Mouse (Mus musculus) liver, embryonic 12.5 days (tissue): ENCODE data around the gene Hist4h4. TPM values are rescaled to one million over a fixed set of nuclear protein-coding genes. Genes with fewer than 3 reads are reported as not detected.
A peak's percentile ranks its signal among the peaks of the same experiment; 100 is the strongest.

Experiments used
- ATAC-seq: fragments of 200-750 bp; cut with Nextera tagmentation; 2 replicates; pipeline ENCODE4 v1.8.0; 2017; ENCODE audit warnings: moderate number of reproducible peaks, mild to moderate bottlenecking, moderate library complexity
- H3K27ac ChIP-seq: fragments of 300-500 bp; sonication (generic); 2 replicates; pipeline ENCODE4 v1.5.1; 2016; ENCODE audit warnings: mild to moderate bottlenecking
- H3K27me3 ChIP-seq: fragments of 300-500 bp; sonication (generic); replicated peaks from 2 replicates; pipeline ENCODE4 v1.6.1; 2016; ENCODE audit warnings: mild to moderate bottlenecking, moderate library complexity
- H3K36me3 ChIP-seq: fragments of 300-500 bp; sonication (generic); 2 replicates; pipeline ENCODE4 v1.6.1; 2016; ENCODE audit warnings: mild to moderate bottlenecking, moderate library complexity
- H3K4me1 ChIP-seq: fragments of 300-500 bp; sonication (generic); 2 replicates; pipeline ENCODE4 v1.6.1; 2016
- H3K4me2 ChIP-seq: fragments of 300-500 bp; sonication (generic); 2 replicates; pipeline ENCODE4 v1.6.1; 2016; ENCODE audit warnings: mild to moderate bottlenecking, moderate library complexity
- H3K4me3 ChIP-seq: fragments of 300-500 bp; sonication (generic); 2 replicates; pipeline ENCODE4 v1.5.1; 2016; ENCODE audit warnings: mild to moderate bottlenecking, moderate library complexity
- H3K9ac ChIP-seq: fragments of 300-500 bp; sonication (generic); 2 replicates; pipeline ENCODE4 v1.6.1; 2016; ENCODE audit warnings: mild to moderate bottlenecking, moderate library complexity
- H3K9me3 ChIP-seq: fragments of 300-500 bp; sonication (generic); replicated peaks from 2 replicates; pipeline ENCODE4 v1.6.1; 2016; ENCODE audit warnings: mild to moderate bottlenecking, moderate library complexity
- WGBS: fragments of 180-500 bp; shearing (Covaris S2); methylation state at CpG from one replicate; pipeline ENCODE4 v1.1.7; 2016; ENCODE audit not compliant: insufficient replicate concordance; 5-methylcytosine and 5-hydroxymethylcytosine counted together
- microRNA-seq: library from miRNA; unstranded; fragments of <30 nt; microRNA quantifications from one replicate; pipeline ENCODE4, GENCODE M21; 2017
- polyA plus RNA-seq: library from polyadenylated mRNA; unstranded; fragments of >200 nt; fragmentation: Nextera tagmentation; extraction: Ambion mirVana; gene quantifications from 2 replicates; pipeline ENCODE4 v1.2.1, GENCODE M21; 2016

Hist4h4 gene
- polyA plus RNA-seq, 1 experiment from 2014 or later: 1.0 TPM

DNA sequence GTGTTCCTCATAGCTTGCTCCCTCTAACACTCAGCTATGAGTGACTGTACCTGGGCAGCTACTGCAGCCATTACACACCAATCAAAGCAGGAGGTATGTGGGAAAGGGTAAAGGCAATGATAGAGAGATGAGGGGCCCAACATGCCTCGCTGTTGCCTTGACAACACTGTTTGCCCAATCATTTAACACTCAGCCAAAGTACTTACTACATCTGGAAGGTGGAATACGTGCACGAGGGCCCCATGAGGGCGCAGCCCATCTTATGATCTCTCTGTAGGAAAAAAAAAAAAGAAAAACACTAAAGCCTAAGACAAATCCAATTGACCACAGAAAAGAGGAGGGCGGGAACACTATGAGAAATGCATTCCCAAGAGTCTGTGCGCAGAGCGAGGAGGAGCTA, 34.4 kb downstream of the Hist4h4 start:
- Histone ChIP-seq H3K9me3 (no peaks in the 10 kb centered on the region), H3K27ac (no peak overlapping the region), H3K27me3 (0 out of 2 replicates have a peak, but pooled peaks cover 2% of the 10 kb centered on the region), H3K4me1 (no peaks in the 10 kb centered on the region), H3K36me3 (no peaks in the 10 kb centered on the region), H3K4me3 (no peak overlapping the region), H3K9ac (no peak overlapping the region), H3K4me2 (no peak overlapping the region)
- 64% methylated on average over 7 of the region's 7 CpGs for WGBS
- no peak for ATAC-seq

DNA sequence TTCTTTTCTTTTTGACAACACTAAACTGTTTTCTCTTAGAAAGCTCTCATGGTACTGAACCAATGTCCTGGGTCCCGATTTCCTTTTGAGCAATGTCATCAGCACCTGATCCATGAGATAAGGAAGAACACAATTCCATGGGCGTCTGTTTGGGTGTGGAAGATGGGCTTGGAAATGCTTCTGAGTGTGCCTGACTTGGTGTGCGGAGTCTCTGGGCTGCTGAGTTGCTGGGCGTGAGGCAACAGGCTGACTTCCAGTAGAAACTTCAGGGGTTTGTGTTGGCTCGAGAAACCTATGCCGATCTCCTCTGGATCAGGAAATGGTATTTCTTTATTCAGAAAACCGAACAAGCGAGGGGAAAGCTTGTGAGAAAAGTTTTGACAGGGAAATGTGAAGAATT, 35.1 kb downstream of the Hist4h4 start:
- no peak for ATAC-seq
- Histone ChIP-seq H3K27me3 (0 out of 2 replicates have a peak, but pooled peaks cover 2% of the 10 kb centered on the region), H3K36me3 (no peaks in the 10 kb centered on the region), H3K4me3 (no peak overlapping the region), H3K4me1 (no peaks in the 10 kb centered on the region), H3K9ac (no peak overlapping the region), H3K9me3 (no peaks in the 10 kb centered on the region), H3K27ac (no peak overlapping the region), H3K4me2 (no peak overlapping the region)
- 58% methylated on average over 8 of the region's 8 CpGs for WGBS

DNA sequence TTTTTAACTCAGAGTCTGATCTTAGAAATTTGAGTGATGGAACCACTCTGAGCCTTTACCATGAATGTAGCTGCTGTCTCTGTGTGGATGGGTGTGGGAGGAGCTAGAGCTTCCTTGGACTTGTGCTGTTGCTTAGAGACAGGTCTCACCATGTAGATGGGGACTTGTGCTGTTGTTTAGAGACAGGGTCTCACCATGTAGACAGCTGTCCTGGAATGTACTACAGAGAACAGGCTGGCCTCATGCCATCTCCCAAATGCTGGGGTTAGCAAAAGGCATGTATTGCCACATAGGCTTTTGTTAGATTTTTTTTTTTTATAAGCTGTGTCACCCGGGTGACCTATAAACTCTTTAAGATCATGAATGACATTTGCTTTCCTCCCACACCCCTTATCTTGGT, 40.3 kb downstream of the Hist4h4 start:
- ATAC-seq: 0 out of 2 replicates have a peak, but pooled peaks have one; percentile 27
- Histone ChIP-seq H3K27me3 (0 out of 2 replicates have a peak, but pooled peaks cover 2% of the 10 kb centered on the region), H3K27ac (no peak overlapping the region), H3K4me2 (no peak overlapping the region), H3K4me1 (no peaks in the 10 kb centered on the region), H3K4me3 (no peak overlapping the region), H3K9ac (no peak overlapping the region), H3K9me3 (no peaks in the 10 kb centered on the region), H3K36me3 (no peaks in the 10 kb centered on the region)
- whole genome bisulfite sequencing: 26% methylated on average over 1 of the region's 1 CpGs

Small RNA genes lying within 50 kb of the gene (microRNA-seq; reads per million reads assigned to microRNA genes)
- gene Gm44364: not detected

Other genes starting within 250 kb of the Hist4h4 start
- 1.7 and 2.0 TPM in 2 replicates for gene Plbd1, start 142.5 kb downstream of the Hist4h4 start, polyA plus RNA-seq
- 0.07 TPM in 1 of 2 replicates, not detected in the other for gene Gucy2c, start 22.6 kb downstream of the Hist4h4 start, polyA plus RNA-seq
- gene H2afj, start 3.8 kb upstream of the Hist4h4 start, polyA plus RNA-seq: 196 and 207 TPM in 2 replicates
- gene BC049715, start 23.2 kb upstream of the Hist4h4 start, polyA plus RNA-seq: 1.2 and 1.3 TPM in 2 replicates
- 95.0 and 97.3 TPM in 2 replicates for gene Wbp11, start 23.8 kb upstream of the Hist4h4 start, polyA plus RNA-seq
- not detected in 2 replicates for gene Smco3, start 31.0 kb upstream of the Hist4h4 start, polyA plus RNA-seq
- 26.3 and 27.0 TPM in 2 replicates for gene Art4, start 53.3 kb upstream of the Hist4h4 start, polyA plus RNA-seq
- gene Mgp, start 71.4 kb upstream of the Hist4h4 start, polyA plus RNA-seq: 4.3 and 7.4 TPM in 2 replicates
- gene Erp27, start 117.8 kb upstream of the Hist4h4 start, polyA plus RNA-seq: 0.27 and 0.43 TPM in 2 replicates
- gene Pde6h, start 119.4 kb upstream of the Hist4h4 start, polyA plus RNA-seq: not detected in 2 replicates
- gene Arhgdib, start 137.5 kb upstream of the Hist4h4 start, polyA plus RNA-seq: 120 and 122 TPM in 2 replicates